Mouse (Mus musculus) kidney, adult 2 months (tissue): ENCODE measurements around the gene Glipr1.

Source experiments
- CTCF ChIP-seq: fragments of 200-500 bp; conservative IDR thresholded peaks from 2 replicates; pipeline ENCODE4 v1.5.1; 2011; ENCODE audit warnings: low read depth, mild to moderate bottlenecking, control low read depth, low read length, moderate library complexity, mixed read lengths; ENCODE audit not compliant: insufficient read depth, insufficient read length
- POLR2A ChIP-seq: fragments of 200-500 bp; IDR thresholded peaks from one replicate; pipeline ENCODE4 v1.6.1; 2011; ENCODE audit warnings: low read depth, low read length, control low read depth

- TF ChIP-seq CTCF (no peak), POLR2A (no peak)
Observed at GRCm38 (mm10) chr10:111958046-111958421, 44.4 kb downstream of the Glipr1 start.
